Mouse (Mus musculus): Measurements from ENCODE around the gene Ovol3.

DNA sequence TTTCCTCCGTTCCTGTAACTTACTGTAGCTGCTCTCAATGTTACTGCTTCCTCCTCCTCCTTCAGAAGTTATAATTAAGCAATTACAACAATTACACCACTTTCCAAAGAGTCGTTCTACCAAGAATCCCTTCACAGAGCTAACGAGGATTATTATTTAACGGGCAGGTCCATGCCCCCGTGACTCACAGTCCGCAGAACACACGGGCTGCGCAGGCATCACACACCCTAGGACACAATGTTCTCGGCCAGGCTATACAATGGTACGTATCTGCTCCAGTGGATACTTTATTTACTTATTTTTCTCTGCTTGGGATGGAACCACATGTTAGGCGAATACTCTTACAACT lies 15.5 kb downstream of the Ovol3 start:
- TF ChIP-seq CTCF (IDR thresholded peaks at IDR 0.05; ENCODE audit: insufficient read depth, low read length) (no peak), POLR2A (IDR thresholded peaks at IDR 0.05; ENCODE audit: borderline replicate concordance, extremely low read depth, low read depth, low read length) (no peak)

All from lung, adult 2 months (tissue).